Mouse (Mus musculus): Measurements from ENCODE around the gene Gm17617. TPM values are rescaled to one million over a fixed set of nuclear protein-coding genes. Genes with fewer than 3 reads are reported as not detected.

The Gm17617 gene
- polyA plus RNA-seq, 1 experiment from 2014 or later, result not detected

DNA sequence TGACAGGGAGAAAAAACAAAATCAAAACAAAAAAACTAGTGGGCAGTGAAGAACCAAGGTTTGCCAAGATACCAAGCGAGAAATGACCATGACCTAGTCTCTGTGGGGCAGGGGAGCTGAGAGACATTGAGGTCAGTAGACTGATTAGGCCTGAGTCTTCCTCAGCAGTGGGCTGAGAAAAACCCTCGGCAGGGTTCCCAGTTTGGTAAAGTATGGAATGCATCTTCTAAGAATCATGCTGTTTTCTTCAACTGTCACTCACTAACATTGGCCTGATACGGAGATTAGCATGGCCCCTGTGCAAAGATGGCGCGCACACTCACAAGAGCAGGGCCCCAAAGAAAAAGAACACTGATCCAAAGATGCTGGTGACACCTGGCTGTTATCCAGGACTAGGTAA lies 20.6 kb upstream of the Gm17617 start:
- 0 out of 2 replicates have a peak, but pooled peaks cover 3% of the 10 kb centered on the region for H3K4me1 ChIP-seq (ENCODE audit: control insufficient read depth, insufficient read depth, low read length)
- no peaks in the 10 kb centered on the region; the same call in 1 of the 2 replicates for H3K27me3 ChIP-seq (replicated peaks; ENCODE audit: control insufficient read depth, insufficient read depth, low read length)
- no peak overlapping the region for H3K4me3 ChIP-seq (ENCODE audit: low read depth, low read length)
- WGBS, result 89% methylated on average over 5 of the region's 5 CpGs
- H3K36me3 ChIP-seq (ENCODE audit: control insufficient read depth, insufficient read depth, low read length), result no peaks in the 10 kb centered on the region
- no peak overlapping the region for H3K9ac ChIP-seq (ENCODE audit: low read length)
- DNase-seq (ENCODE audit: low spot score) (no peak), ATAC-seq (no peak)
- no peaks in the 10 kb centered on the region for H3K9me3 ChIP-seq (replicated peaks; ENCODE audit: control insufficient read depth, low read length)
- no peak overlapping the region for H3K27ac ChIP-seq (ENCODE audit: low read depth, low read length)
- no peak overlapping the region for H3K4me2 ChIP-seq (ENCODE audit: low read length)

DNA sequence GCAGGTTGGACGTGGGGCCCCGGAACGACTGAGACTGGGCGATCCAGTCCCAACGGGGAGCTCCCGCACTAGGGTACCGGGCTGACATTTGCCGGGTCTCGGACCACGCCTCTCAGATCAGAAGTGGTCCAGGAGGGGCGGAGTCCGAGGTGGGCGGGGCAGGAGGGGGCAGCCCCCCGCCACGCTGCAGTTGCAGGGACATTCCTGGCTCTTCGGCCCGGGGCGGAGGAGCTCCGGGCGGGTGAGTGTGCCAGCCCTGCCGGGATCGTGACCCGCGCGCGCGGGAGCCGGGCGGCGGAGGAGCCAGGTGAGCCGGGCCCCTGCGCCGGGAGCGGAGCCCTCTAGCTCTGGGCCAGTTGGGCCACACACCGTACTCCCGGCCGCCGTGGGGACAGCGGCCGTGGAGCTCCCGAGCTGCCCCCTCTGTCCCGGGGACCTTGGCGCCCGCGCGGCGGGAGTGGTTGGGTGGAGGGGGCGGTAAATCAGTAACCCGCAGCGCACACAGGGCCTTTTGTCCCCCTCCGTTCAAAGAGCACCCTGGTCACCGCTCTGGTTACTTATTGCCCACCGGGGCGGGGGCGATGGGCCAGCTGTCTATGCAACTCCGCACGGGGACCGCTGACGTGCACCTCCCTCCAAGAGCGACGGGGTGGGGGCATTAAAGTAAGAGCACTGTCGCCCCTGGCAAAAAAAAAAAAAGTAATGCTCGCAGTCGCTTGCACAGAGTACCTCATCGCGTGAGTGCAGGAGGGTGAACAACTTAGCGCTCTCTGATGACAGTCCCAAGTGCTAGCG lies 19.5 kb upstream of the Gm17617 start, which contains the start of gene Fgfr4:
Gene Fgfr4, plus strand, starts transcription at position 20 of the 795 bp plus-strand sequence.
- H3K9ac ChIP-seq (ENCODE audit: low read length), result peak within 1 kb of the TSS; percentile 63
- no peak within 1 kb of the TSS for H3K27ac ChIP-seq (ENCODE audit: low read depth, low read length)
- no peaks in the 10 kb centered on the region for H3K36me3 ChIP-seq (ENCODE audit: control insufficient read depth, insufficient read depth, low read length)
- H3K4me2 ChIP-seq (ENCODE audit: low read length), result peak within 1 kb of the TSS; percentile 97
- DNase-seq (ENCODE audit: low spot score), result peak; percentile 19
- H3K27me3 ChIP-seq (replicated peaks; ENCODE audit: control insufficient read depth, insufficient read depth, low read length), result no peaks in the 10 kb centered on the region; the same call in 1 of the 2 replicates
- 0 out of 2 replicates have a peak, but pooled peaks cover 3% of the 10 kb centered on the region for H3K4me1 ChIP-seq (ENCODE audit: control insufficient read depth, insufficient read depth, low read length)
- H3K4me3 ChIP-seq (ENCODE audit: low read depth, low read length), result peak within 1 kb of the TSS; percentile 41
- WGBS, result 1% methylated on average over 66 of the region's 68 CpGs
- peak; percentile 54; the same call in 1 of the 2 replicates for ATAC-seq
- H3K9me3 ChIP-seq (replicated peaks; ENCODE audit: control insufficient read depth, low read length), result no peaks in the 10 kb centered on the region

DNA sequence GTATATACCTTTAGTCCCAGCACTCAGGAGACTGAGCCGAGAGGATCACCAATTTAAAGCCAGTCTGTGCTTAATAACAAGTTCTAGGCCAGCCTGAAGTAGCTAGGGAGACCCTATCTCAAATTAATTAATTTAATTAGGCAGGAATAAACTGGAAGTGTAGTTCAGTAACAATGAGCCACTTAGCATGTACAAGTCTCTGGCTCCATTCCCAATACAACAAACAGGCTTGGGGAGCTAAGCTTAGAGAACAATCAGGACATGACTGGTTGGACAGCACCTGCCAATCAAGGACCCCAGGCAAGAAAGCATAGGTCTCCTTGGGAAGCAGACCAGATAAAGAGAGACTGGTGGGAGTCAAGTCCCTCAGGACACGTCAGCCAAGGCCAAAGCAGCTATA lies 6.9 kb upstream of the Gm17617 start:
- 25% methylated on average over 2 of the region's 2 CpGs for WGBS
- no peak for ATAC-seq
- Histone ChIP-seq H3K27me3 (replicated peaks; ENCODE audit: control insufficient read depth, insufficient read depth, low read length) (no peaks in the 10 kb centered on the region), H3K27ac (ENCODE audit: low read depth, low read length) (no peak overlapping the region), H3K36me3 (ENCODE audit: control insufficient read depth, insufficient read depth, low read length) (no peaks in the 10 kb centered on the region), H3K4me3 (ENCODE audit: low read depth, low read length) (no peak overlapping the region), H3K4me2 (ENCODE audit: low read length) (no peak overlapping the region), H3K9me3 (replicated peaks; ENCODE audit: control insufficient read depth, low read length) (no peaks in the 10 kb centered on the region), H3K4me1 (ENCODE audit: control insufficient read depth, insufficient read depth, low read length) (peaks cover 2% of the 10 kb centered on the region), H3K9ac (ENCODE audit: low read length) (no peak overlapping the region)
- DNase-seq (ENCODE audit: low spot score), result peak; percentile 57

DNA sequence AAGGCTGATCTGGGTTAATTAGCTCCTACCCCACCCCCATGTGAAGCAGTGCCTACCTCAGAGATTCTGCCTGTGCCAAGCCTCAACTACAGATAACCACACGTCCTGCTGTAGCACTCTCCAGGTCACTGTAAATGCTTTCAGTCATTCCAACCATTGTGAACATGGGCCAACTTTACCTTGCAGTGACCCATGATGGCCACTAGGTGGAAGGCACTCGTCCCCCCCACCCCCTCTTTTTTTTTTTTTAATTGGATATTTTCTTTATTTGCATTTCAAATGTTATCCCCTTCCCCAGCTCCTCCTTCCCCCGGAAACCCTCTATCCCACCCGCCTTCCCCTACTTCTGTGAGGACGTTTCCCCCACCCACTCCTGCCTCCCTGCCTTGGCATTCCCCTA lies 2.0 kb upstream of the Gm17617 start:
- no peaks in the 10 kb centered on the region for H3K9me3 ChIP-seq (replicated peaks; ENCODE audit: control insufficient read depth, low read length)
- H3K4me1 ChIP-seq (ENCODE audit: control insufficient read depth, insufficient read depth, low read length), result peaks cover 1% of the 10 kb centered on the region
- 6% methylated on average over 5 of the region's 5 CpGs for WGBS
- H3K9ac ChIP-seq (ENCODE audit: low read length), result no peak overlapping the region
- no peak overlapping the region for H3K4me2 ChIP-seq (ENCODE audit: low read length)
- no peaks in the 10 kb centered on the region for H3K27me3 ChIP-seq (replicated peaks; ENCODE audit: control insufficient read depth, insufficient read depth, low read length)
- DNase-seq (ENCODE audit: low spot score), result peak; percentile 46
- no peak overlapping the region for H3K4me3 ChIP-seq (ENCODE audit: low read depth, low read length)
- H3K27ac ChIP-seq (ENCODE audit: low read depth, low read length), result no peak overlapping the region
- ATAC-seq, result 0 out of 2 replicates have a peak, but pooled peaks have one; percentile 12
- peaks cover 27% of the 10 kb centered on the region for H3K36me3 ChIP-seq (ENCODE audit: control insufficient read depth, insufficient read depth, low read length)

DNA sequence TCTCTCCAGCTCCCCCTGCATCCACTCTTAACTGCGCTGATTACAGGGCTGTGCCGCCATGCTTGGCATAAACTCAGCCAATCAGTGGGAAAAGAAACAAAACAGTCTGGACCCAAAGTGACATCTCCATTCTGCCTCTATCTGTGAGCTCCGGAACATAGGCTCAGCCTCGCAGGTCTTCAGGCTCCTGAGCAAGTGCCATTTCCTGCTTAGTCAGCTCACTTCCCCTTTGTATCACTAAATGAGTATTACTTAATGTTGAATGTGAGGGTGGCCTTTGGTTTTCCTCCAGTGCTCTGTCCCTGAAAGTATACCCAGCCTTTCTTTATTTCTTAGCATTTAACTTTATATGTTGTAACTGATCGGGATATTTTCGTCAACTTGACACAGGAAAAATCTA lies 8.4 kb downstream of the Gm17617 start:
- H3K27ac ChIP-seq (ENCODE audit: low read depth, low read length), result no peak overlapping the region
- no peak for DNase-seq (ENCODE audit: low spot score)
- ATAC-seq, result no peak
- peaks cover 53% of the 10 kb centered on the region for H3K36me3 ChIP-seq (ENCODE audit: control insufficient read depth, insufficient read depth, low read length)
- no peak overlapping the region for H3K4me2 ChIP-seq (ENCODE audit: low read length)
- H3K9ac ChIP-seq (ENCODE audit: low read length), result no peak overlapping the region
- no peaks in the 10 kb centered on the region for H3K27me3 ChIP-seq (replicated peaks; ENCODE audit: control insufficient read depth, insufficient read depth, low read length)
- no peaks in the 10 kb centered on the region for H3K9me3 ChIP-seq (replicated peaks; ENCODE audit: control insufficient read depth, low read length)
- no peak overlapping the region for H3K4me3 ChIP-seq (ENCODE audit: low read depth, low read length)
- no peaks in the 10 kb centered on the region for H3K4me1 ChIP-seq (ENCODE audit: control insufficient read depth, insufficient read depth, low read length)
- WGBS, result 95% methylated on average over 6 of the region's 6 CpGs

DNA sequence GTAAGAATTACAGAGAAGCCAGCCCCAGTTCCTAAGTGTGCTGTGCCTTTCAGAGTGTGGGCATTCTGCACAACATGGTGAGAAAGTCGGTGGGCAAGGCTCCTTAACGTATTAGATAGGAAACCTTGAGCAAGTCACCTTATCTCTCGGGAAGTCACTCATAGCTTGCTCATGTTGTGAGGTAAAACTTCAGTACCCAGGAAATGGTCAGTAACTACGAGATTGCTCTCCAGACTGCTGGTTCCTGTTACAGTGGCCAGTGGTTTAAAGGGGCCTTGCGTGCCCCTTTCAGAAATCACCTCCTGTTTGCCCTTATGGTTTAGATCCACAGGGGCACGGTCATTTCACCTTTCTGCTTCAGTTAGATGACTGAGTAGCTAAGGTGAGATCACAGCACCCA lies 19.0 kb downstream of the Gm17617 start:
- H3K4me2 ChIP-seq (ENCODE audit: low read length), result no peak overlapping the region
- H3K9ac ChIP-seq (ENCODE audit: low read length), result no peak overlapping the region
- no peak overlapping the region for H3K27ac ChIP-seq (ENCODE audit: low read depth, low read length)
- no peaks in the 10 kb centered on the region for H3K27me3 ChIP-seq (replicated peaks; ENCODE audit: control insufficient read depth, insufficient read depth, low read length)
- whole genome bisulfite sequencing, result 87% methylated on average over 6 of the region's 6 CpGs
- peaks cover 54% of the 10 kb centered on the region for H3K36me3 ChIP-seq (ENCODE audit: control insufficient read depth, insufficient read depth, low read length)
- no peak for DNase-seq (ENCODE audit: low spot score)
- ATAC-seq, result no peak
- H3K9me3 ChIP-seq (replicated peaks; ENCODE audit: control insufficient read depth, low read length), result no peaks in the 10 kb centered on the region
- H3K4me1 ChIP-seq (ENCODE audit: control insufficient read depth, insufficient read depth, low read length), result no peaks in the 10 kb centered on the region
- no peak overlapping the region for H3K4me3 ChIP-seq (ENCODE audit: low read depth, low read length)

DNA sequence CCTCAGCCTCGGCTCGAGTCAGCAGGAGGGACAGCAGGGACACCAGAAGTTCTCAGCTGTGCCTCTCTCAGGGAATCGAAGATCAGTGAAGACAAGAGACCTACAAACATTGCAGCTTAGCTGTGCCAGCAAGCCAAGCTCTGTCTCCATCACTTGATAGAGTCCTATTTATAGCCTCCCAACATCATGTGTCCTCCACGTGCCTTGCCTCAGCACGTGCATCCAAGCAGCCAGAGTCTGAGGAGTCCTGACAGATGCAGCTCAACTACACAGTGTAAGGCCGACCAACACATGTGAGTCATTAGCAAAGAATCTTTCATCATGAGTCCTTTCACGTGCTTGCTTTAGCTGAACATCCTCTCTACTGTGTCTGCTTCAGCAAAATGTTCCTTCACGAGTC lies 25.7 kb downstream of the Gm17617 start:
- Histone ChIP-seq H3K27ac (ENCODE audit: low read depth, low read length) (no peak overlapping the region), H3K4me1 (ENCODE audit: control insufficient read depth, insufficient read depth, low read length) (peaks cover 7% of the 10 kb centered on the region), H3K4me2 (ENCODE audit: low read length) (no peak overlapping the region), H3K4me3 (ENCODE audit: low read depth, low read length) (no peak overlapping the region), H3K27me3 (replicated peaks; ENCODE audit: control insufficient read depth, insufficient read depth, low read length) (no peaks in the 10 kb centered on the region), H3K9ac (ENCODE audit: low read length) (no peak overlapping the region), H3K9me3 (replicated peaks; ENCODE audit: control insufficient read depth, low read length) (no peaks in the 10 kb centered on the region), H3K36me3 (ENCODE audit: control insufficient read depth, insufficient read depth, low read length) (peaks cover 10% of the 10 kb centered on the region; the same call in 1 of the 2 replicates)
- WGBS, result 88% methylated on average over 8 of the region's 8 CpGs
- DNase-seq (ENCODE audit: low spot score) (no peak), ATAC-seq (no peak)

DNA sequence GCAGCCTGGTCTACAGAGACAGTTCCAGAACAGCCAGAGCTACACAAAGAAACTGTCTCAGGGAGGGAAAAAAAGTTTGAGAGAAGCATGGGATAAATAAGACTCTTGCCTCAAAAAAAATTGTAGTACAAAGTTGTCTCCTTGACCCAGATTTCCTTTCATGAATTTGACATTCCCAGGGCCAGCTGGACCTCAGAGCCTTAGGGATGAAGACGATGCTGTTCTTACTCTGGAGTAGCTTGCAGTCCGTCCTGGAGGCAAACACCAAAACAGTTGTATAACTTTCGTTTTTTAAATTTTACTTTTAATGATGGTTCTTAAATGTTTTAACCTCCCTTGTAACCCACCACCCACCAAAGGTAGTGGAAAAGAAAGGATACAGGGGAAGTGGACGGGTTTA lies 26.2 kb downstream of the Gm17617 start:
- H3K9ac ChIP-seq (ENCODE audit: low read length), result 0 out of 2 replicates have a peak overlapping the region, but pooled peaks have one; percentile 21
- WGBS, result 95% methylated on average over 4 of the region's 4 CpGs
- DNase-seq (ENCODE audit: low spot score) (no peak), ATAC-seq (no peak)
- no peak overlapping the region for H3K4me3 ChIP-seq (ENCODE audit: low read depth, low read length)
- no peak overlapping the region for H3K4me2 ChIP-seq (ENCODE audit: low read length)
- H3K27ac ChIP-seq (ENCODE audit: low read depth, low read length), result no peak overlapping the region
- H3K27me3 ChIP-seq (replicated peaks; ENCODE audit: control insufficient read depth, insufficient read depth, low read length), result no peaks in the 10 kb centered on the region
- H3K4me1 ChIP-seq (ENCODE audit: control insufficient read depth, insufficient read depth, low read length), result peaks cover 7% of the 10 kb centered on the region
- H3K9me3 ChIP-seq (replicated peaks; ENCODE audit: control insufficient read depth, low read length), result no peaks in the 10 kb centered on the region
- peaks cover 10% of the 10 kb centered on the region; the same call in 1 of the 2 replicates for H3K36me3 ChIP-seq (ENCODE audit: control insufficient read depth, insufficient read depth, low read length)
